Mouse (Mus musculus) limb, embryonic 14.5 days (tissue): Measurements from ENCODE around the gene Celsr2. TPM values are rescaled to one million over a fixed set of nuclear protein-coding genes. Genes with fewer than 3 reads are reported as not detected.

Experiments used
- ATAC-seq: fragments of 200-750 bp; cut with Nextera tagmentation; 2 replicates; pipeline ENCODE4 v1.8.0; 2017; ENCODE audit warnings: low read depth, moderate number of reproducible peaks, moderate TSS enrichment; ENCODE audit not compliant: low FRiP score
- DNase-seq: peaks from one replicate; pipeline ENCODE4 v3.0.0-alpha.2; 2015; ENCODE audit warnings: low spot score
- H3K27ac ChIP-seq: fragments of 300-500 bp; sonication (generic); replicated peaks from 2 replicates; pipeline ENCODE4 v1.5.1; 2014; ENCODE audit warnings: low read depth, mild to moderate bottlenecking, low read length, moderate library complexity, mixed read lengths
- H3K27me3 ChIP-seq: fragments of 300-500 bp; sonication (generic); 2 replicates; pipeline ENCODE4 v1.6.1; 2014; ENCODE audit warnings: low read length, mixed read lengths; ENCODE audit not compliant: control insufficient read depth, insufficient read depth
- H3K36me3 ChIP-seq: fragments of 300-500 bp; sonication (generic); 2 replicates; pipeline ENCODE4 v1.6.1; 2014; ENCODE audit warnings: mild to moderate bottlenecking, low read length, moderate library complexity, mixed read lengths; ENCODE audit not compliant: control insufficient read depth, insufficient read depth
- H3K4me1 ChIP-seq: fragments of 300-500 bp; sonication (generic); 2 replicates; pipeline ENCODE4 v1.6.1; 2014; ENCODE audit warnings: antibody characterized with exemption, low read length, mixed read lengths; ENCODE audit not compliant: control insufficient read depth, insufficient read depth
- H3K4me2 ChIP-seq: fragments of 300-500 bp; sonication (generic); replicated peaks from 2 replicates; pipeline ENCODE4 v1.6.1; 2014; ENCODE audit warnings: low read depth, mild to moderate bottlenecking, low read length, moderate library complexity; ENCODE audit not compliant: severe bottlenecking
- H3K4me3 ChIP-seq: fragments of 300-500 bp; sonication (generic); replicated peaks from 2 replicates; pipeline ENCODE4 v1.5.1; 2014; ENCODE audit warnings: low read length
- H3K9ac ChIP-seq: fragments of 300-500 bp; sonication (generic); 2 replicates; pipeline ENCODE4 v1.6.1; 2014; ENCODE audit warnings: mild to moderate bottlenecking, low read depth, low read length, moderate library complexity; ENCODE audit not compliant: severe bottlenecking
- H3K9me3 ChIP-seq: fragments of 300-500 bp; sonication (generic); 2 replicates; pipeline ENCODE4 v1.6.1; 2016; ENCODE audit warnings: low read length; ENCODE audit not compliant: control insufficient read depth
- POLR2A ChIP-seq: fragments of 200-500 bp; IDR thresholded peaks from 2 replicates; pipeline ENCODE4 v1.8.0; 2012; ENCODE audit warnings: inconsistent platforms, mild to moderate bottlenecking, moderate library complexity, borderline replicate concordance; ENCODE audit not compliant: insufficient read depth, insufficient read length; ENCODE audit errors: extremely low read depth
- WGBS: fragments of 180-500 bp; shearing (Covaris S2); extraction: QIAGEN DNeasy Blood & Tissue Kit; methylation state at CpG from one replicate; pipeline ENCODE4 v1.1.7; 2014; 5-methylcytosine and 5-hydroxymethylcytosine counted together
- polyA plus RNA-seq, 2 experiments: library from polyadenylated mRNA; depleted of rRNA in 1 of 2; stranded (reverse) in 1 of 2; unstranded in 1 of 2; fragments of >200 nt; fragmentation: Nextera tagmentation in 1 of 2; extraction: Ambion mirVana in 1 of 2; gene quantifications; 2 replicates each; pipeline versions ENCODE4 v1.2.1 to v1.2.3; 2012 to 2014

Celsr2 gene
- polyA plus RNA-seq, 2 experiments, result 10.5 to 18.9 TPM

DNA sequence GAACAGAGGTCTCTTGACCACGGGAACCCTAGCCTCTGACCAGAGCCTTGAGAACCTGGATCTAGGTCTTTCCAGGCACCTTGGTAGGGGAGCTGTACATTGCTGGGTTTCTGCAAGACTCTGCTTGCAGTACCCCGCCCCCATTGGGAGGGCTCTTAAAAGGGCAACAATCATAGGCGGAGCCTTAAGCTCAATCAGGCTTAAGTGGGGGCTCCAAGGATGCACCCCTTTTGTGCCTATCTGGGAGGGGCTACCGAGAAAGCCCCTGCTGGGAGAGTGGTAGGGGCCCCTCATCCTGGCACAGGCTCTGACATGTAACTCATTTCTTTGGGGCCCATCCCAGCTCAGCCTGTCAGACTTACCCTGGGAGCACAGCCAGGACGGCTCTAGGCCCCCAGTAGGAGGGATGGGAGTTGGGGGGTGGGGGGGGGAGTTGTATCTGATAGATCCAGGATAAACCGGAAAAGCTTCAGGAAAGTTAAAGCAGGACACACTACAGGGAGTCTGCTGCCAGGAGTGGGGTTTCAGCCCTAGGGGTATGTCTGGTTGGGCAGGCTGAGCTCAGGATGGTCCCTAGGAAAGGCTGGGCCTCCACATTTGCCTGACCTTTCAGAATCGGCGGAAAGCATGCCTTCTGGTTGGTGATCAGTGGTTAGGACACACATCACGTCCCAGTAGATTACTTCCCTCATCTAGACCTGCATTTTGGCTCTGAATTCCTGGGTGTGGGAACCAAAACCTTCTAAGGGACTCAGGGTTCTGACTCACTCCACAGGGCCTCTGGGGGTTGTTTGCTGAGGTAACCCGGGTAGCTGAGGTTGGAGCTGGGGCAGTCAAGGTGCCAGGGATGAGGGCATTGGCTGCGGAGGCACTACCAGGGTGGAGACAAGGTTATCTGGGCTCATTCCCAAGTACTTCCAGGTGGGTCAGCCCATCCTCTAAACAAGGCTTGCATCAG lies 8.8 kb upstream of the Celsr2 start:
- 0 out of 2 replicates have a peak overlapping the region, but pooled peaks have one; percentile 55 for H3K27ac ChIP-seq
- DNase-seq, result peak; percentile 69

DNA sequence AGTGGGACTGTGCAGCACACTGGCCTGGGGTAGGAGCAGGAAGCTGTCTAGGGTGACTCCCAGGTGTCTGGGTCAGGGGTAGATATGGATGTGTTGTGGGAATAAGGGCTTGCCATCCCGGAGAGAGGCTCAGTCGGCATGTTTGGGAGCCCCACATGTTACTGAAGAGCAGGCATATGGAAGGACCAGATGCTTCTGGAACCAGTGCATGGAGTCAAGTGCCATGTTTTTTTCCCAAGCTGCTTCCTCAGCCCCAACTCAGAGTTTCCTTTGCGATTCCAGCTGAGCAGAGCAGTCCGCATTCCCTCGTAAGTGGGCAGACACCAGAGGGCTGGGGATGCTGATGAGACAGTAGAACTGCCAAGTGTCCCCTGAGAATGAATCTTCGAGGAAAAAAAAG lies 7.7 kb upstream of the Celsr2 start:
- ATAC-seq, result no peak
- Histone ChIP-seq H3K9ac (no peak overlapping the region), H3K4me3 (no peak overlapping the region), H3K27me3 (no peaks in the 10 kb centered on the region), H3K4me2 (no peak overlapping the region; the same call in 1 of the 2 replicates), H3K9me3 (no peaks in the 10 kb centered on the region), H3K27ac (no peak overlapping the region), H3K4me1 (peaks cover 11% of the 10 kb centered on the region), H3K36me3 (peaks cover 26% of the 10 kb centered on the region)
- no peak for TF ChIP-seq POLR2A
- 41% methylated on average over 6 of the region's 6 CpGs for WGBS
- DNase-seq, result no peak

More for the DNA sequence above, 8.8 kb upstream of the Celsr2 start:
- ATAC-seq, result peak; percentile 77
- no peaks in the 10 kb centered on the region for H3K27me3 ChIP-seq
- H3K4me1 ChIP-seq, result peaks cover 11% of the 10 kb centered on the region
- peaks cover 37% of the 10 kb centered on the region for H3K36me3 ChIP-seq
- whole genome bisulfite sequencing, result 23% methylated on average over 11 of the region's 11 CpGs
- H3K9ac ChIP-seq, result no peak overlapping the region
- H3K9me3 ChIP-seq, result no peaks in the 10 kb centered on the region
- no peak overlapping the region for H3K4me3 ChIP-seq
- TF ChIP-seq POLR2A, result no peak
- peak overlapping the region; percentile 34; the same call in 1 of the 2 replicates for H3K4me2 ChIP-seq

DNA sequence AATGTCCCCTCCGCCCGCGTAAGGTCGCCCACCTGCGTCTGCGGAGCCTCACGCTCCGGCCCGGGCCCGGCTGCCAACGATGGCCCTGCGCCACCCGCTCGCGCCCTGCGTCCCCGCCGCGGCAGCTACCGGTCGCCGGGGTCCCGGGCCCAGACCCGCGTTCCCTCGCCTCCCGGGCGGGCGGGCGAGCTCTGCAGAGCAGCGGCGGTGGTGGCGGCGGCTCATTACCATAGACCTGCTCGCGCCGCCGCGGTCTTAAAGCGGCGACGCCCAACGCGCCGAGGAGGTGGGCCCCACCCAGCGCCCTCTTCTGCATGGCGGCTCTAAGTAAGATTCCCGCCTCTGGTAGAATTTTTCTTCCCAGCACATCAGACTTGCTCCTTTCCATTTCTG lies 475 bp upstream of the Celsr2 start:
- Histone ChIP-seq H3K4me2 (peak overlapping the region; percentile 99), H3K36me3 (peaks cover 25% of the 10 kb centered on the region), H3K9ac (peak overlapping the region; percentile 62), H3K4me3 (peak overlapping the region; percentile 69), H3K9me3 (peaks cover 15% of the 10 kb centered on the region), H3K27me3 (0 out of 2 replicates have a peak, but pooled peaks cover 10% of the 10 kb centered on the region), H3K27ac (no peak overlapping the region), H3K4me1 (peaks cover 10% of the 10 kb centered on the region; the same call in 1 of the 2 replicates)
- under 1% methylated on average over 48 of the region's 48 CpGs for WGBS
- no peak for TF ChIP-seq POLR2A
- ATAC-seq, result peak; percentile 89
- DNase-seq, result peak; percentile 93

DNA sequence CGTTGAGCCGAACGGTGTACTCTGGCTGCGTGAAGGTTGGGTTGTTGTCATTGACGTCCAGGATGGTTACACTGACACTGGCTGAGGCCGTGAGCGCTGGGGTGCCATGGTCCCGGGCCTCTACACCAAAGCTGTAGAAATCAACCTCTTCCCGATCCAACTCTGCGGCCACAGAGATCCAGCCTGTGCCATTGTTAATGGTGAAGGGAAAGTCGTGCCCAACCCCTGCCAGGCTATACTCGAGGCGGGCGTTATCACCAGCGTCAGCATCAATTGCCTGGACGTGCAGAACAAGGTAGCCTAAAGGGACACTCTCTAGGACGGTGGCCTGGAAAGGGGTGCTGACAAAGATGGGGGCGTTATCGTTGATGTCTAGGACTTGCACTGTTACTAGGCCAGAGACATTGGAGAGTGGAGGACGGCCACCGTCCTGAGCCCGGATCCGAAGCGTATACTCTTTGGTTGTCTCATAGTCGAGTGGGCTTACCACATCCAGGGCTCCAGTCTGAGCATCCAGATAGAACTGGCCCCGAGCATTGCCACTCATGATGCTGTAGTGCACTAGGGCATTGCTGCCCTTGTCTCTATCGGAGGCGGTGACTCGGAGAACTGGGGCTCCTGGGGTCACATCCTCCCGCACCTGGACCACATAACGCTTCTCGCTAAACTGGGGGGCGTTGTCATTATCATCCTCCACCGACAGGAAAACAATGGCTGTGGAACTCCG lies 1.6 kb downstream of the Celsr2 start:
- WGBS, result 96% methylated on average over 35 of the region's 35 CpGs

DNA sequence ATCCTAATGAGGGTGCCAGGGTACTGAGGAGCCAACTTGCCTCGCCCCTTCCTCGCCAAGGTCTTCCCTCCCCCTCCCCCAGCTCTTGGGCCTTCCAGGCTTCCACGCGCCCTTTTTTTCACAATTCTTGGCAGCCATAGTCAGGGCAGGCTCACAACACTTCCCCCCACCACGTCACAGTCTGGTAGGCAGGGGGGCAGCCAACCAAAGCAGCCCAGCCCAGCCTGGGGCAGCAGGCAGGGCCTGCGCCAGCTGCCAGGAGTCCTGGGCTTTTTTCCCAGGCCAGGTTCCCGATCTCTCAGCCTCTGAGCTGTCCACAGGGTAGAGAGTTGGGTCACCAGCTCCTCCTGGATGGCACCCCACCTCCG lies 3.6 kb downstream of the Celsr2 start:
- TF ChIP-seq POLR2A, result no peak
- peaks cover 15% of the 10 kb centered on the region for H3K9me3 ChIP-seq
- 0 out of 2 replicates have a peak, but pooled peaks cover 7% of the 10 kb centered on the region for H3K27me3 ChIP-seq
- no peak overlapping the region for H3K27ac ChIP-seq
- H3K36me3 ChIP-seq, result peaks cover 27% of the 10 kb centered on the region
- H3K4me3 ChIP-seq, result no peak overlapping the region
- DNase-seq (peak; percentile 38), ATAC-seq (no peak)
- peaks cover 10% of the 10 kb centered on the region; the same call in 1 of the 2 replicates for H3K4me1 ChIP-seq
- H3K9ac ChIP-seq, result peak overlapping the region; percentile 43; the same call in 1 of the 2 replicates
- 70% methylated on average over 7 of the region's 8 CpGs for WGBS
- H3K4me2 ChIP-seq, result 0 out of 2 replicates have a peak overlapping the region, but pooled peaks have one; percentile 13

More for the DNA sequence above, 1.6 kb downstream of the Celsr2 start:
- Histone ChIP-seq H3K9ac (no peak overlapping the region), H3K9me3 (peaks cover 15% of the 10 kb centered on the region), H3K4me3 (no peak overlapping the region), H3K4me1 (peaks cover 10% of the 10 kb centered on the region; the same call in 1 of the 2 replicates), H3K4me2 (no peak overlapping the region), H3K27me3 (0 out of 2 replicates have a peak, but pooled peaks cover 10% of the 10 kb centered on the region), H3K27ac (no peak overlapping the region), H3K36me3 (peaks cover 25% of the 10 kb centered on the region)
- no peak for TF ChIP-seq POLR2A
- ATAC-seq (no peak), DNase-seq (no peak)
